Mouse (Mus musculus) left cerebral cortex, adult 2 months (tissue): ENCODE results near the gene Gatb. TPM values are rescaled to one million over a fixed set of nuclear protein-coding genes. Genes with fewer than 3 reads are reported as not detected.
A peak's percentile ranks its signal among the peaks of the same experiment; 100 is the strongest.
"Not testable (repeated sequence)": the region's sequence is repeated elsewhere in the genome, so short reads cannot be mapped to it uniquely, and the experiment has no call there.

Experiments used
- DNase-seq, 2 experiments: peaks; one replicate each; pipeline ENCODE4 v3.0.0; 2021 to 2022; ENCODE audit warnings: low spot score in 2 of 2, mixed read lengths in 1 of 2; ENCODE audit errors: extremely low spot score in 1 of 2
- H3K27ac ChIP-seq: fragments of 200-600 bp; 2 replicates; pipeline ENCODE4 v1.8.1; 2022
- H3K4me3 ChIP-seq: fragments of 200-600 bp; 2 replicates; pipeline ENCODE4 v1.8.1; 2022
- CTCF ChIP-seq: fragments of 200-600 bp; IDR thresholded peaks from 2 replicates; pipeline ENCODE4 v1.8.1; 2022; ENCODE audit warnings: antibody characterized with exemption, mild to moderate bottlenecking, moderate library complexity
- intact Hi-C: fragments of 180-260 bp; cut with DNase I; formaldehyde crosslinking; loops from one replicate; pipeline ENCODE4 v1.15.1; 2025
- total RNA-seq, 2 experiments: library from RNA; stranded (reverse); gene quantifications; 2 replicates each; pipeline ENCODE4 v1.2.3; 2021

Gatb gene
- total RNA-seq, 2 experiments from 2014 or later, result 20.4 to 20.6 TPM

DNA sequence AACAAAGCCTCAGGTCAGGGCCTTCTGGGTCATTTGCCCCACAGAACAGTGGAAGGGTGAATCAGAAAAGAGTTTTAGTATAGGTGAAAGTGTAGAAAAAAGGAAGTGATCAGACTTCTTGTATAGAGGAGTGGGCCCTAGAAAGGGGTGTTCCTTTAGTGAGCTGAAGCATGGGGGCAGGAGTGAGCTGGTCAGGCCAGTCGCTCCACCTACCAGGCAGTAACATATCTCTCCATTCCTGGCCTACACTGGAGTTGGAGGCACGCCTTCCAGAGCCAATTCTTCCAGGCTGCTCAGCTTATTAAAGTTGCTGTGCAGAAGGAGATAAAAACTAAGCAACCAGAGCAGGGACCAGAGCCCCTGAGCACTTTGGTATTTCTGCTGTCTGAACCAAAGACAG, 9.3 kb upstream of the Gatb start:
- Histone ChIP-seq H3K4me3 (no peak overlapping the region), H3K27ac (peak overlapping the region; percentile 74; the same call in 1 of the 2 replicates)
- TF ChIP-seq CTCF, result no peak
- no peak for DNase-seq
- intact Hi-C loops, result no loop called here

DNA sequence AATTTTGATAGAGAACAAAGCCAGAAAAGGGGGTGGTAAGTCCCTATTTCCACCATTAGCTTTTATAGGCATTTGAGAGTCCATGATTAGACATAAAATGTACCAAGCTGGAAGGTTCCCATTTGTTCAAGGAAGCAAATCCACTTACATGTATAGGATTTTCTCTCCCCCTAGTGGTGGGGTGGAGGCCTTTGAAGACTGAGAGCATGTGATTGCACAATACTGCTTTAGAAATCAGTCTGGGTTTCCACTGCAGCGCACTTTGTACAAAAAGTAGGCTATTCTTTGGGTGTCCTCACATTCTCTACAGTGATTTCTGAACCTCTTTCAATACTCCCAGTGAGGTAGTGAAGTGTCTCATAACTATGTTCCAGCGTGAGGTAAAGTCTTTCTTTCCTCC, 2.6 kb upstream of the Gatb start:
- peak in 1 of 2 experiments; percentile 63 for DNase-seq
- intact Hi-C loops, result loop anchor here (1.0 to 5.0 kb wide), 11 partner anchors 91 to 989 kb away; partner anchors contain the start of genes Arfip1 and Rps3a1
- peak; percentile 90 for TF ChIP-seq CTCF
- peak overlapping the region; percentile 77 for H3K27ac ChIP-seq
- no peak overlapping the region for H3K4me3 ChIP-seq

DNA sequence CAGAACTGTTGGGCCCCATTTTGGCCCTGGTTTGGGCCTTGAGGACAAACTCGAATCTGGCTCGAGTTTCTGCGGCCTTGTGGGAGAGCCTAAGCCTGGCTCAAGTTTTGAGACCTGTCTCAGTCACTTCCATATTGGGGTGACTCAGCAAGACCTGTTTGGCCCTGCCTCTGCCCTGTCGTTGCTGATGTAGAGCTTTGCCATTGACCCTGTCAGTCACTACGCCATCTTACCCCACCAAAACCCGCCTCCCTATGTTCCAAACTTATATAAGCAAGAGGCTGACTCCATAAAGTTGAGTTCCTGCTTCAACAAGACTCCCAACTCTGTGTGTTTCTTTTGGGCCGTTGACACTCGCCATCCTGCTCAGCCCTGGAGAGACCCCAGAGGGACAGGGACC, 1.4 kb upstream of the Gatb start:
- DNase-seq, H3K4me3 ChIP-seq: not testable (repeated sequence)
- intact Hi-C loops, result loop anchor here (5.0 kb wide), 9 partner anchors 90 to 990 kb away; partner anchors contain the start of genes Arfip1 and Rps3a1
- H3K27ac ChIP-seq, result peak overlapping the region; percentile 77

DNA sequence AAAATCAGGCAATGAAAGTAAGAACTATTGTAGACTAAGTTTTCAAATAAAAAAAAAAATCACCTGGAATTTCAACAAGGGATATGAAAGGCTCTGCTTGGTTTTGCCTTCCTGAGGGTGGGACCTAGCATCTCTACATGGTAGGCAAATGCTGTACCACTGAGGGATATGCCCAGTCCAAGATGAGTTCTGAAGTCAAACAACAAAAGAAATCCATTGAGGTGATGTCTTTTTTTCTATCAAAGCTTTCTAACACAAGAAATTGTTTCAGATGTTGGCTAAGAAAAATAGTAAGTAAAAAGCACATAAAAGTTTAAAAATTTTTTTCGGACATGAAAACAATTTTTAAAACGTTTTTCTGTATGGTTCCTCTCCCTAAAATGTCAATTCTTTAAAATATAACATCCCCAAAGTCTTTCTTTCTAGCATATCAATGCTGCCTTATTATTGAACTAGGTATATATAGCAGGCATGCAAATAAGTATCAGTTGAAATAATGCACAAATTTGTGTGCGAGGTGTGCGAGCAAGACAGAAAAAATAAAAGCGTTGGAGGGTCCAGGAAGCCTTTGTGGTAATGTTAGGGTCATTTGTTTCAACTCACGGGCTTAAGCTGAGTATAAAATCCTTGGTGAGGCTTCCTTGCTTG, 579 bp upstream of the Gatb start:
- intact Hi-C loops, result loop anchor here (1.0 to 5.0 kb wide), 10 partner anchors 89 to 991 kb away; partner anchors contain the start of genes Arfip1 and Rps3a1
- Histone ChIP-seq H3K4me3 (peak overlapping the region; percentile 64), H3K27ac (peak overlapping the region; percentile 77)
- no peak for TF ChIP-seq CTCF
- DNase-seq, result no peak

DNA sequence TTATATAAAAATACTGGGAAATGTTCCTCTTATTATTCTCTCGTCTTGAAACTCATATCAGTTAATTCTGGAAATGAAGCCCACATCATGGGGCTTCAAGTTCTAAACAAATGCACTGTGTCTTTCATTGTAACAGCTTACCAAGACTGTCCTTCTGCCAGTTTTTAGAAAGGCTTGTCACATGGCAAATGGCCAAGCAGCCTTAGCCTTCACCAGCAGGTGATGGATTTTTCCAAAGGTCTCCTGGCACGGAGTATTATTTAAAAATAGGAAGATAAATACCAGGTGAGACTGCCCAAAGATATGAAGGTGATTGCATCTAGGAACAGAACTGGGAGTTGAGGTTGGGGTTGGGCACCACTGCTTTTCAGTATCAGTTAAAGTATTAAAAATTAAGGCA, 8.8 kb downstream of the Gatb start:
- DNase-seq, result peak in 1 of 2 experiments; percentile 5
- no peak overlapping the region for H3K4me3 ChIP-seq
- intact Hi-C loops, result no loop called here
- no peak for TF ChIP-seq CTCF
- peak overlapping the region; percentile 60; the same call in 1 of the 2 replicates for H3K27ac ChIP-seq

DNA sequence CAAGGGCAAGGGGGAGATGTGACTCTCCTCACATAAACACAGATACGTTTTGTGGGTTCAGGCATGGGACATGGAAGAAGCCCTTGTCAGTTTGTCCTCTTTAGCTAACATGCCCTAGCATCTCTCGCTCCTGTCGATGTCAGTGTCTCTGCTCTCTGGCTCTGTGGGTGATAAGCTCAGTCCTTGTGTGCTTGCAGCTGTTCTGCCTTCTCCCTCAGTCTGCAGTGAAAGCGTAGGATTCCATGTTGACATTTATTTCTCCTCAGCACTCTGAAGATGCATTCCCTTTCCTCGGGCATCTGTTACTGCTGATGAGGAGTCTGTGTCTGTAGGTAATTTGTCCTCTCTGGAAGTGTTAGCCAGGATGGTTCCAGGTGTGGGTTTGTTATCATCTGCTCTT, 9.3 kb downstream of the Gatb start:
- intact Hi-C loops, result no loop called here
- no peak for TF ChIP-seq CTCF
- Histone ChIP-seq H3K27ac (peak overlapping the region; percentile 60), H3K4me3 (no peak overlapping the region)
- no peak for DNase-seq

DNA sequence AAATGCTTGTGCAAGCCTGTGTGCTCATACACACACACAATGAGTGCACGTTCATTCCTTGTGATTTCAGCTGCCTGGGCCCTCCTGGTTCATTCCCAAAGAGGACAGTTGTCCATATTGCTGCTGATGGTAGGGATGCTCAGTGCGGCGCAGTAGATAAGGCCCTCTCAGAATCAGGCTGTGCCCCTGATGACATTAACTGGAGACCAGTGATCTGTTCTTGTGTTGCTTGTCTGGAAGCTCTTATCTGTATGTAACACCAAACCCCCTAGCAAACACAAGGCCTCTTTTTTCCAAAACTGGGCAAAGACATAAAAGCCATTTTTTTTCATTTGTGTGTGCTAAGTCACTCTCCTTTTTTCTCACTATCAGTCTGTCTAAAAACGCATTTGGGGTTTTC, 11.0 kb downstream of the Gatb start:
- no peak overlapping the region for H3K27ac ChIP-seq
- DNase-seq, result no peak
- intact Hi-C loops, result no loop called here
- no peak for TF ChIP-seq CTCF
- no peak overlapping the region for H3K4me3 ChIP-seq

DNA sequence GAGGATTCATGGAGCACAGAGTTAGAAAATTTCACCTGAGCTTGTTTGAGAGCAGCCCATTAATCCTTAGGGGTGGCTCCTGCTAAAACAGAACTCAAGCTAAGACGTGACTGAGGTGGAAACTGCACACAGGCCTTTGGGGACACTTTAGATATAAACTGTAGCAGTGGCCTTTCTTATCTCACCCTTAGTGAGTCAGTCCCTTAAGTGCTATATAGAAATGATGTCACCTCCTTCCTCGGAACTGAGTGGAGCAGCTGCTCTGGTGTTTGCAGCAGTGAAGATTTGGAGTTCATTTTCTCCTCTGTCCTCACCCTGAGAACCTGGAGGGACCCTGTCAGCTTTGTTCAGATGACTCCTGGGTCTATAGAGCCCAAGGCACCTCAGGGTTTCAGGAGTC, 14.8 kb downstream of the Gatb start:
- TF ChIP-seq CTCF, result no peak
- no peak overlapping the region for H3K4me3 ChIP-seq
- DNase-seq, result no peak
- H3K27ac ChIP-seq, result peak overlapping the region; percentile 61; the same call in 1 of the 2 replicates
- intact Hi-C loops, result no loop called here

DNA sequence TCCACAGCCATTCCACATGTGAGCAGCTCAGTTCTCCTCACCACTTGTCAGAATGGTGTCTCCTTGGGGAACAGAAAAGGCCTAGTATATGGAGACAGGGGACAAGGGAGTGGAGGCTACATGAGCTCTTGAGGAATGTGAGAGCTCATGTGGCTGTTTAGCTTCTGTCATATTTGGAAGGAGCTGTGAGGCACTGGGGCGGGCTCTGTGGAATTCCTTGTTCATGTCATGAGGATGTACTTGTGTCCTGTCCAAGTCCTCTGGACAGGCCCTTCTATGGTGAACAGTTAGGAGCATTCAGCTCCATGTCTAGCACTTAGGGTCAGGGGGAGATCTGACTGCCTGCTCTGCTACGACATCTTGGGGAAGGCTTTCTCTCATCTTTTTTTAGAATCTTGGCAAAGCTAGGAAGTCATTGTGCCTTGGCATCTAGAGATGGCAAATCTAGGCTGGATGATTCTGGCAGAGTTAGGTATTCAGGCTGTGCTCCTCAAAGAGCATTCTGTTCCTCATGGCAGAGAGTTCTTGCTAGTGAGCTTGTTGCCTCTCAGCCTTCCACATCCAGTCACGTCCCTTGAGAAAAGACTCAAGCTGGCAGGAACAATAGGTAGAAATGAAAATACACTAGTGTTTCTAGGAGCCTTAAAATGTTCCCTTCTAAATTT, 16.3 kb downstream of the Gatb start:
- no peak for DNase-seq
- no peak for TF ChIP-seq CTCF
- Histone ChIP-seq H3K4me3 (no peak overlapping the region), H3K27ac (peak overlapping the region; percentile 66)
- intact Hi-C loops, result loop anchor here (5.0 kb wide), 1 partner anchor 72 kb away; no protein-coding TSS in a partner anchor

DNA sequence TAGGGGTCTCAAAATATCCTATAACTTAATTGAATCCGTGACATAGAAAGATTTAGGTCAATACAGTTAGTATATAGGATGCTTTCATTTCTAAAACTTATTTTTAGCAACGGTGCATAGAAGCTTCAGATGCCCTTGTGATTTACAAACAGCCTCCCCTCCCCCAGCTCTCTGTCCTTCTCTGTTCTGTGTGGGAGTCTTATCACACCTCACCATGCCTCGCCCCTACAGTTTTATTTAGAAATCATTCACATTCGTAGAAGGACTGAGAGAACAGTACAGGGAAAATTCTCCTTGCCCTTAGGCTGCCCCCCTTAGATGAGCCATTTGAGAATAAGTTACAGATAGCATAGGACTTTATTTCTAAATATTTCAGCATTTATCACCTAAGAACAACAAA, 18.1 kb downstream of the Gatb start:
- Histone ChIP-seq H3K4me3 (no peak overlapping the region), H3K27ac (peak overlapping the region; percentile 45)
- intact Hi-C loops, result loop anchor here (5.0 kb wide), 1 partner anchor 70 kb away; no protein-coding TSS in a partner anchor
- TF ChIP-seq CTCF, result no peak
- no peak for DNase-seq

DNA sequence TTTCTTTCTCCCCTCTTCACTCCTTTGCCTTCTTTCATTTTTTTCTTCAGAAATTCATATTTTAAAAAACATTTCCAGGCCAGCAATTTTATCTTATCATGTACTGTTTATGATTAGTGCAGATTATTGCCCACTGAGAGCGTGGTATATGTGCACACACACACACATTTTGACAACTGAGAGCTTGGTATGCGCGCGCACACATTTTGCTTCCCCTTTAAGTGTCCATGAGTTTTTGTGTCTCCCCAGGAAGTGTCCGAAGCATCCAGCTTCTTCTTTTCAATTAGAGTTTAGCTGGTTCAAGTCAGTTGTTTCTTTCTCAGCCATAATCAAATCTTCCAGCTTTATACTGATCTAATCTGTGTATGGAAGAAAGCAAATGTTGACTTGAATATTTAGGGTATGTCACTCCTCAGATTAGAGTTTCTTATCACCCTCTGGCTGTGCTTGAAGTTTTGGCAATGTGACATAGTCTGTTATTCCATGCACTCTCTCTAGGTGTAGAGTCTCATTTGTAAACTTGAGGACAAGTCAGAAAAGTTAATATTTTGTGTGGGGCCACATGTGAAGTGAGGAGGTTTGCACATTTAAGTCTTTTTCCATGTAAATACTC, 18.8 kb downstream of the Gatb start:
- intact Hi-C loops, result loop anchor here (5.0 kb wide), 1 partner anchor 70 kb away; no protein-coding TSS in a partner anchor
- Histone ChIP-seq H3K27ac (peak overlapping the region; percentile 45), H3K4me3 (no peak overlapping the region)
- no peak for TF ChIP-seq CTCF
- no peak for DNase-seq

DNA sequence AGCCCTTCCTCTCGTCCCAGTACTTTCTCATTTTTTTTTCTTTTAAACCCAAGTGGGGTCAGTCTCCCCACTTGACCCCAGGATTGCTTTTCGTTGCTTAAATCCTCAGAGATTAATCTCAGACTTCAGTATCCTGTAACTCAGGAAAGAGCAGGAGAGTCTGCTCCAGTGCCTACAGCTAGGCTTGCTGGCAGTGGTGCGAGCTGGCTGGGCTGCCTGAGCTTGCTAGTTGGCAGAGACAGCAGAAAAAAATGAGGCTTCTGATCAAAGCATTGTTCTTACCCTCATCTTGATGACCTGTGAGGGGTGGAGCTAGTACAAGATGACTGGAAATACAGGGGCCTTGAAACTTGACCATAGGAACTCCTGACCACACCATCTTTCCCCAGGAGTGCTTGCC, 20.5 kb downstream of the Gatb start:
- intact Hi-C loops, result loop anchor here (5.0 kb wide), 1 partner anchor 68 kb away; no protein-coding TSS in a partner anchor
- H3K27ac ChIP-seq, result no peak overlapping the region
- DNase-seq, result no peak
- no peak for TF ChIP-seq CTCF
- no peak overlapping the region for H3K4me3 ChIP-seq
